Mouse (Mus musculus) ES-Bruce4 (cell line): Measurements from ENCODE around the gene Camk2d.

Experiments used
- CTCF ChIP-seq: IDR thresholded peaks from one replicate; pipeline ENCODE4 v1.8.1; 2011; ENCODE audit warnings: low read depth, low read length
- EP300 ChIP-seq: IDR thresholded peaks from 2 replicates; pipeline ENCODE4 v1.6.1; 2011; ENCODE audit warnings: low read depth, low read length; ENCODE audit not compliant: insufficient read depth
- POLR2A ChIP-seq: IDR thresholded peaks from one replicate; pipeline ENCODE4 v1.8.1; 2011; ENCODE audit warnings: low read length; ENCODE audit not compliant: insufficient read depth

DNA sequence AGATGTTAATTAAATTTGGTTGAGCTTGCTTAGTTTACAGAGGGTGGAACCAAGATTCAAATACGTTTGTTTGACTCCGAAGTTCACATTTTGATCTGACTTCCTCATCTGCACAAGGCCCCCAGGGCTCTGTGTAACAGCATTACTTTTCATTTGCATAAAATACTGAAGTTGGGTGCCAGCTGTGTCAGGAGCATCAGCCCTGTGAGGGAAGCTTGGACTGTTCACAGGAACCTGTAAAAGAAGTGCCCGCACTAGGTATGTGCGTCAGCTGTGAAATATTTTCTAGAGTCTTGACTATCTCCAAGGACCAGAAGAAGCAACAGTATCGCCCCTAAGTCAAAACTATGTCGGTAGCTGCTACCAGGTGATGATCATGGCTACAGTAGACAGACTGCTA is 100.5 kb downstream of the Camk2d start:
- TF ChIP-seq CTCF (no peak), EP300 (no peak), POLR2A (no peak)
